Mouse (Mus musculus) cerebellum, adult 18-20 months (tissue): ENCODE data around the gene Kdm4b.

Source experiments
- DNase-seq, 2 experiments: peaks; one replicate each; pipeline ENCODE4 v3.0.0; 2021

Gene Kdm4b

DNA sequence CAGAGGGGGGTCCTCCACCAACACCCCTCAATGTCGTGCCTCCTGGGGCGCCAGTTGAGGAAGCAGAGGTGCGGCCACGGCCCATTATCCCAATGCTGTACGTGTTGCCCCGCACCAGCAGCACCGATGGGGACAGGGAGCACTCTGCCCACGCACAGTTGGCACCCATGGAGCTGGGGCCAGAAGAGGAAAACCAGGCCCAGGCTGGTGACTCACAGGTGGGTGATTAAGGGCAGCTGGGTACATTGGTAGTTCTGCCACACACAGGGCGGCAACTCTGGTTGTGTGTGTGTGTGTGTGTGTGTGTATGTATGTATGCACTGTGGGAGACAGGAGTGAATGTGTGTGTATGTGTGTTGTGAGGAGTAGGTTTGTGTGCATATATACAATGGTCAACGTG, 68.0 kb downstream of the Kdm4b start:
- DNase-seq: no peak

DNA sequence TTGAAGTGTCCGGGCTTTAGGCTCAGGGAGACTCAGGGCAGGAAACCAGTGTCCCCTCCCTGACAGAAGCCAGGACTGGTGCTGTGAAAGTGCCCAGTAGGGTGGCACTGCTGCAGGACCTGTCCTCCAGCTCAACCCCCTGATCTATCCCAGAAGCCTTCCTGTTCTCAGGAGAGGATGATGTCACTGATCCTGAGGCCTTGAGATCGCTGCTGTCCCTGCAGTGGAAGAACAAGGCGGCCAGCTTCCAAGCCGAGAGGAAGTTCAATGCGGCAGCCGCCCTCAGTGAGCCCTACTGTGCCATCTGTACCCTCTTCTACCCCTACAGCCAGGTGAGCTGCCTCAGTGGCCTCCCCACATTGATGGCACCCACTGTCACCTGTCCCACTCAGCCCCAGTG, 70.2 kb downstream of the Kdm4b start:
- DNase-seq: no peak

DNA sequence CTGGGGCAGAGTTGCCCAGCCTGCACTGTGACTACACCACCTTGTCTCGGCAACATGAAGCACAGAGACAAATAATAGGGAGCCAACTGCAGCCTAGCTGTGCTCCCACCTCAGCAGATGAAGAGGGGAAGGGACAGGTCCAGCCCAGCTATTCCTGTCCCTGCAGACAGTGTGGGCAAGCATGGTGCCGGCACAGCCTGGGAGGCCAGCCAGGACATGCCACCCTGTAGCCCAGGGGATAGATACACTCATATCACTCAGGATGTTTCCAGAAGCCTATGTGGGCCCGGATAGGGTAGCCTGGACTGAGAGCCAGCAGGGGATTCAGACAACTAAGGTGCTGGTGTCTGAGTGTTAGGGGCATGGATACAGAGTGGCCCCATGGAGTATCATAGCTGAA, 74.4 kb downstream of the Kdm4b start:
- DNase-seq: no peak

DNA sequence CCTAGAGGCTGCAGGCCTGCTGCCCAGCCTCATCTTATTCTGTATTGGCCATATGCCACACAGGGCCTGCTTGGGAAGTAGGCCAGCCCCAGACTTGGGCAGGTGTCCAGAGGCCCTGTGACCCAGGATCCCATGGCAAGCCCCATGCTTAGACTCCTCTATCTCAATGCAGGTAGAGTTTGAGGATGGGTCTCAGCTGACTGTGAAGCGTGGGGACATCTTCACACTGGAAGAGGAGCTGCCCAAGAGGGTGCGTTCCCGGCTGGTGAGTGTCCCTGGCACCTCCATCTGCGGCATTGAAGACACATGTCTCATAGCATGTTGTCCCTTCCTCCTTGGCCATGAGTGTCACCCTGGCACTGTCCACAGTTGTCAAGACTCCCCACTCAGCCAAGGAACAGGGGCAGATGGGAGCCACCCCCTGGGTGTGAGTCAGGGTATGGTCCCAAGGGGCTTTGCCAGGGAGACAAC, 75.2 kb downstream of the Kdm4b start:
- peak; percentile 58 to 78 for DNase-seq

DNA sequence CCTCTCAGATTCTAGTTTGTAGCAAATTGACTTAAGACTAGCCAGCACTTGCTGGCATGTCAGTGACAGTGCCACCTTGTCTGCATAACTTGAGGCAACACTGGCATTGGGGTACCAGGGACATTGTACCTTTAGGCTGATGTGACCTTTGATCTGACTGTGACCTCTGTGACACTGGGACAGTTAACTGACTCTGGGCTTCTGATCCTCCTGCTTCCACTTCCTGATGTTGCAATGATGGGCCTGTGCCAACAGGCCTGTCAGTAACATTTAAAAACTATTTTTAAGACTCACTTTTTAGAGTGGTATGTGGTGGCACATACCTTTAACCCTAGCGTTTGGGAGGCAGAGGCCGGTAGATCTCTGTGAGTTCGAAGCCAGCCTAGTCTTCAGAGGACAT, 79.5 kb downstream of the Kdm4b start:
- DNase-seq: no peak

DNA sequence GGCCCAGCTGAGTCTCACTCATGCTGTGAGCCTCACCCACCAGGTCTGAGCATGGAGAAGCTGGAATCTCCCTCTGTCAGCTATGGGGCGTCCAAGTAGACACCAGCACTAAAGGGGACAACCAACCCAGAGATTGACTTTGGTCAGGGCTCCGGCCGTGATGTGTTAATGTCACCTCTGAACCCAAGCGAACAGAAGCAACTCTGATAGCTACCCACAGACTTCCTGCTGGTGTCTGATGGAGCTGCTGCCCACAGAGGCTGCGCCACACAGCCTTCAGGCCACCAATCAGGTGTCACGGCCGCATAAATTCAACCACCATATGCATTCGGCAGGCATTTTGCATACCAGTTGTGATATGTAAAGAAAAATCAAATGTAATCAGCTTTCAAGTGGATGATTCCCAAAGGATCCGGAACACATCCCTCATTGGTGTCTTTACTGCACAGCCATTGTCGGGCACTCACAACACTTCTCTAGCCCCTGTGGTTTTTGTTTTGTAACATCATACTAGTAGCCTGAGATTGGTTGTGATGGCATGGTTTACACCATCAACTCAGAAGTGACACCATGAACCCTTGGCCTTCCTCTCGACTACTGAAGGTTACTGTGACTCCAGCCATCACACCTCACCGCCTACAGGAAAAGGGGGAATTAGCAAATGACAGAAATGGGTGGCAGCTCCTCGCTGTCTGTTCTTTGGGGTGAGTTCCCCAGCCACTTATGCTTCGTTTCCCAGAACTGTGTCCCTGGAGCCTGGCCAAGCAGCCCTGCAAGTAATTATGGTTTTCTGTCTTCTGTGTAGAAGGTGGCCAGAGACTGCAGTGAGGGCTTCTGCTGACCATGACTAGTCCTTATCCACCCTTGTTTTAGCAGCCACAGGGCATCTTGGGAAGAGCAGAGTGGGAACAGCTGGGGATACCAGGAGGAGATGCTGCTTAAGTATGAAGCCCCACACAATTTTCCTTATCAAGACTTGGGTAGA, 80.3 kb downstream of the Kdm4b start:
- DNase-seq: no peak

DNA sequence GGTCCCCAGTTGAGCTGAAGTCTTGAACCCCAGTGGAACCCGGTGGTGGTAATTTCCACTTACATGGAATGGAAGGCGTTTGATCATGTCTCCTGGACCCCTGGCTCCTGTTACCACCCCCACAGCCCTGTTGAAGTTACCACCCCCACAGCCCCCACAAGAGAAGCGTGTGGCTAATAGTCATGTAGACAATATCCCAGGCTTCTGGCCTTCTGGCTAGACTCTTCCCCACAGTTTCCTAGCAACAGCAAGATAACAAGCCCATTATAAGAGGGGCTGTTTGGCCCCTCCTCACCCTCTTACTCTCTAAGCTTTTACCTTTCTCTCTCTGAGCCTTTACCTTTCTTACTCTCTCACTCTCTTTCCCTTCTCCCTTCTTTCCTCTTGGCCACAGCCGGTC, 81.0 kb downstream of the Kdm4b start:
- DNase-seq: no peak

DNA sequence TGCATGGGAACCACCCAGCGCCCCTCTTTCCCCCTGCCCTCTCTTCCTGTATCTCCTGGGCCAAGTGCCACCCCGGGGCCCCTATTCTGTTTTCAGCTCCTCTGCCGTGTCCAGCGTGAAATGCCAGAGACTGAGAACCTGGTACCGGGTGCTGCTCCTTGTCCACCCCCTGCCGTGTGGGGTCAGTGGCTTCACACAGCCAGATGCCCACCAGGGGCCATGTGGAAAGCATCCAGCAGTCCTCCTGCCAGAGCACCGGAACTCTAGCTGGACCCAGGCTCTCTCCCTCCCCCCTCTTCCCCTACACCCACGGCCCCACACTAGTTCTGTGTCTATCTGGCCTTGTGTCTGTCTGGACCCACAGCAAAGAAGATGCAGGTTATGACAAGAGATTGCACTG, 81.5 kb downstream of the Kdm4b start:
- DNase-seq: no peak

DNA sequence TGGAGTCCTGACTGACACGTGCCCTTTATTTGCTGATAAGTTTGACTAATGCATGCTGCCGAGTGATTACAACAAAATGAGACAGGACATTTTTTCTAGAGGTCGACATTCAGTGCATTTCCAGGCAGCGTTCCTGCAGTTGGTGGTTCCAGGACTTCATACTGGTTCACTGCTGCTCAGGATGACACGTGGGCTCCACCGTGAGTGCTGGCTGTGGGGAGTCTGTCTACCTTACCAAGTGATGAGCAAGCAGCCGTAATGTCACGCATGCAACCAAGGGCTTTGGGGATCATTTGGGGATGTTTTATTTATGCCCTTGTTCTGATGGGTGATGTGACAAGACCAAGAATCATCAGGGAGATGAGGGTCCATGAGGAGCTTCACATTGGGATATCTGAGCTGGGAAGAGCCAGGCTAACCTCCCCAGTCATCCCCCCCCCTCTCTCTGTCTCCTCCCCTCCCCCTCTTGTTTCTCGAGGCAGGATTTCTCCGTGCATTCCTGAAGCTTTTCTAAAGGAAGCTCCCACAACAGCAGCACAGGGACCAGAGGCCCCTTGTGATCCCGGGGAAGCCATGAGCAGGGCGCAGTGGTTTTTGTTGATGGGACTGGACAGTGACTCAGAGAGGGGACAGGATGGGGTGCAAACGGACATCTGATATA, 83.2 kb downstream of the Kdm4b start:
- DNase-seq: no peak

DNA sequence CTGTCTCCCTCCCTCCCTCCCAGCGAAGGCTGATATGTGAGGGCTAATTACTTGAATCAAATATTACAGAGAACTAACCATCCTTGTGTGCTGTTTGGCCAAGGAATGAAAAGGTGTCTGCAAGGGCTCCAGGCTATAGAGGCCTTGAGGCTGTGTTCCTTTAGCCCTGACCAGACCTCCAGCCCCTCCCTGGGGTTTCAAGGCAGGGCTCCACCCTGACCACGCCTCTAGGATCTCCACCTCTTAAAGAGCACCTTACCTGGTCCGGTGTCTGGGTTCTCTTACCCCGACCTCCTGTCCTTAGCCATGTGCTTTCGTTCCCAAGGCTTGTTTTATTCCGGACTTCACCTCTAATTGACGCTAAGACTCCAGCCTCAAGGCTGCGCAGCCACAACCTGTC, 83.9 kb downstream of the Kdm4b start:
- no peak for DNase-seq

DNA sequence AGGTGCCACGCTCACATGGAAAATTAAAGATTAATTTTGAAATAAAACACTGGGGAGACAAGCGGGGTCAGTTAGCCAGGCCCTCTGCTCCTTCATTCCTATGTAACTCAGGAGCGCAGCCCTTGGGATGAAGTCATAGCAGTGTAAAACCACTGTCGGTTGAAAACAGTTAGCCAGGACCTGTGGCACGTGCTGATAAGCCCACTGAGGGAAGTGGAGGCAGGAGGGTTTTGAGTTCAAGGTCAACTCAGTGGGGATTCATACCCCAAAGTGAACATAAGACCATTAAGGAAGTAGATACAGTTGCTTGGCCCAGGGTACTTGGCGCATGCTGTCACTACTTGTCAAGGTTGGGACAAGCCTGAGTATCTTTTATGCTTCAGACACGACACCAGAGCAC, 85.6 kb downstream of the Kdm4b start:
- no peak for DNase-seq

DNA sequence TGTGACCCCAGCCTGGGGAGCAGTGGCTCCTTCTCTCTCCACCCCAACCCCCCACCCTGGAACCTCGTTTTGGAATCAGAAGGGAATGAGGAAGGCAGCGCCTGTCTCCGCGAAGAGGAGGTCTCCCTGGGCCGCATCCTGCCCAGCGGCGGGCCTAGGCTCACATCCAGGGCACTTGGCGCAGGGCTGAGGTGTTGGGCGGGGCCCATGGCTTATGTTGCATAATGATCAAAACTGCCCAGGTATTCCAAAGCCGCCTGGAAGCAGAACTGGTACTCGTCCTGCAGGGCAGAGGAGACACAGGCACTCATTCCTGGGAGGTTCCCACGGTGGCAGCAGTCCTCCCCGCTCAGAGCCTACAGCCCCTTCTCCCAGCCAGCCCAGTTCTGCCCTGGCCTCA, 87.3 kb downstream of the Kdm4b start:
- DNase-seq: peak; percentile 83

DNA sequence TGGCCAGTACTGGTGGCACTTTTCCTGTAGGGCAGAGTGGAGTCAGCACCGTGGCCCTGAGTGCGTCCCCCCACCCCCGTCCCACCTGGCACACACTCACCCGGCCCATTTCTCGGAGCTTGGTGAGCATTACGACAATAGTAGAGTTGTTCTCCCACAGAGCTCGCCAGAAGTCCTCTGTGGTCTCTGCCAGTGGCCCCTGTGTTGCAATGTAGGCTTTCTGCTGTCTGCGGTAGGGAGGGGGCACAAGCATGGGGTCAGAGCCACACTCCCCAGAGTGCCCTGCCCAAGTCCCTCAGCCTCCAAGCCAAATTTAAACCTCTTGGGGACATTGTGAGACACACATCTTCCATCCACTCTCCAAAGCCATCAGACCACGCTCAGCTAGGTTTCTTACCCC, 88.9 kb downstream of the Kdm4b start:
- DNase-seq: no peak

DNA sequence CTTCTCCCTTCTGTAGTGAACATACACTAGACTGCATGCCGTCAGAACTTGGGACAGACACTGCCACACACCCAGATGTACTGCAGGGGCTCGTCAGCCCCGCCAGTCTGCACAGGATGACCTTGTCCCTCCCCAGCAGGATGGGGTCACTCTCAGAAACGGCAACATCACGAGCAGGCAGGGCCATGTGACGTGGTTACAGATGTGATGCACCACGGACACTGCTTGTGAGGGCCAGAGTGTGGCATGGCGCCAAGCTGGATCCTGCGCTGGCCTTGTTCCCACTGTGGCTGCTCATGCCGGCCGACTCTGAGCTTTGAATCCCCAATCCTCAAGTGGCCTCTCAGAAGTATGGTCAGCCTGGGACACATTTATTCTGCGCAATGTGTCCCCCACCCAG, 92.4 kb downstream of the Kdm4b start:
- DNase-seq: no peak

DNA sequence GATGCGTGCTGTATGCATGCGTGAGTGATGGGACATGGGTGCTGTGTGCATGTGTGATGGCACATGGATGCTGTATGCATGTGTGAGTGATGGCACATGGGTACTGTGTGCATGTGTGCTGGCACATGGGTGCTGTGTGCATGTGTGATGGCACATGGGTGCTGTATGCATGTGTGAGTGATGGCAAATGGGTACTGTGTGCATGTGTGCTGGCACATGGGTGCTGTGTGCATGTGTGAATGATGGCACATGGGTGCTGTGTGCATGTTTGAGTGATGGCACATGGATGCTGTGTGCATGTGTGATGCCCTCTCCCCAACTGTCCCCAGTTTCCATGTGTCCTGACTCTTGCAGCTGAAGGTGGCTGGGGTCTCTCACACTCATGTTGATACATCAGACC, 94.2 kb downstream of the Kdm4b start:
- DNase-seq: no peak

DNA sequence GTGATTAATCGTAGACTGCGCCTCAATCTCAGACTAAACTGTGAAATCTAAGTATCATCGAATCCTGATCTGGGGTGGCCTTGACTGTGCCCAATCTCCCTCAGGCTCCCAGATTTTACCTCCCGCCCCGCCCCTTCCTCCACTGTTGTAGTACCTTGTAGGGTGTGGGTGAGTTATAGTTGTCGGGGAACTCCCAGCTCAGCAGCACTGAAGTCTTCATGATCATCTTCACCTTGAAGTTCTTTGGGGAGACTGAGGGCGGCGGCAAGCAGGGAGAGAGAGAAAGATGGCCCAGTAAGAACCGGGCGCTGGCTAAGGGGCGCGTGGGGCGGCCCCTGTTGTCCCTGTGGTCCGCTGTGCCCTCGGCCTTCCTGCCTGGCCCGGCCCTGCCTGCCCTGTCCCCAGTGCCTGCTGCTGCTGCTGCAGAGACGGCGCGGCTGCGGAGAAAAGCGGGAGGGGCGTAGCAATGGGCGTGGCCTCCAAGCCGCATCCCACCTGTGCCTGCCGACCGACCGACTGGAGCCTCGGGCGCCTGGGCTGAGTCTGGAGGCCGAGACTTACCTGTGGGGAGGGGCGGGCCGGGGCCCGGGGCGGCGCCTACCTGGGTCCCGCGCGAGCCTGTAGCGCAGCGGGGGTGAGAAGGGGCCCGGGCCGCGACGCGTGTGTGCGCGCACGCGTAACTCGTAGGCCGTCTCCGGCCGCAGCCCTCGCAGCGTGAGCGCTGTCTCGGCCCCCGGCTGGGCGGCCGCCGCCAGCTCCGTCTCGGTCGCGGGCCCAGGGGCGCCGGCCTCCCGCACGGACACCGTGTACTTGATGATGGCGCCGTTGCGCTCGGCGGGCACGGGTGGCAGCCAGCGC, 99.1 kb downstream of the Kdm4b start:
- DNase-seq: peak; percentile 56 to 60

DNA sequence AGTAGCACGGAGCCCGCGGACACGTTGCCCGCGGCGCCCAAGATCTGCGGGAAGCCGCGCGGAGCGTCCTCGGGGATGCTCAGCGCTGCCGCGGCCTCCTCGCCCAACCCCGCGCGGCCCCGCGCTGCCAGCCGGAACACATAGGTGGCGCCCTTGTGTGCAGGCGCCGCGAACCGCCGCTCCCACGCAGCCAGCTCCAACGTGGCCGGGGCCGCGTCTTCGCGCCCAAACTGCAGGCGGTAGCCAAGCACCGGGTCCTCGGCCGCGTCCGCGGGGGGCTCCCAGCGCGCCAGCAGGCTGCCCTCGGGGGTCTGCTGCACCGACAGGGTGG, 99.7 kb downstream of the Kdm4b start:
- peak; percentile 86 to 93 for DNase-seq

DNA sequence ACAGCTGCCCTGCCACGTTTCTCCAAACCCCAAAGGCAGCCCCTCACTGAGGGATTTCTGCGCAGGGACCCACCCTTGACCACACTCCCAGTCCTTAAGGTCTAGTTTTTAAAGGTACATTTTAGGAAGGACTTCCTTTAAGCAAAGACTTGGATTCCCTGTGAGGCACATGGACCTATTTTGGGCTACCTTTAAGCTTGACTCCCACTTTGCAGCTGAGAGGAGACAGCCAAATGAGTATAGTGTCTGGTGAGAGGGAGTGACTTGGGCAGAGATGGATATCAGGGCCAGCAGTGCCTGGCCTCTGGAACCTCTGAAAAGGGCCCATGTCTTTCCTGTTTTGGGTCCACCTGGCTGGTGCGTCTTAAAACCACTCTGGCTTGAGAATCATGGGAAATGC, 100.1 kb downstream of the Kdm4b start:
- DNase-seq: no peak

DNA sequence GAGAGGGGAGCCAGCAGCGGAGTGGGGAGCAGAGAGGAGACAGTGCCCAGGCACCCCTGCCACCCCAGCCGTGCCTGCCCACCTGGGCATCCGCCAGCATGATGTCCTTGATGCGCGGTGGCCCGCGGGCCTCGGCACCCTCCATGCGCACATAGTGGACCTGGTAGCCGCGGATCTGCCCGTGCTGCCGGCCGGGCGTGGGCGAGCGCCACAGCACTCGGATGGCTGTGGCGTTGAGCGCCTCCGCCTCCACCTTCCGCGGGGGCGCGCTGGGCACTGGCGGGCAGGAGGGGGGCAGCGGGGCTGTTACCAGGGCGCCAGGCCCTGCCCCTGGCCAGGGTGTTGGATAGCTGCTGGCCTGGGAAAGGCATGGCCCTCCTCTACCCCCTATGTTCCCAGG, 102.0 kb downstream of the Kdm4b start:
- DNase-seq: no peak

DNA sequence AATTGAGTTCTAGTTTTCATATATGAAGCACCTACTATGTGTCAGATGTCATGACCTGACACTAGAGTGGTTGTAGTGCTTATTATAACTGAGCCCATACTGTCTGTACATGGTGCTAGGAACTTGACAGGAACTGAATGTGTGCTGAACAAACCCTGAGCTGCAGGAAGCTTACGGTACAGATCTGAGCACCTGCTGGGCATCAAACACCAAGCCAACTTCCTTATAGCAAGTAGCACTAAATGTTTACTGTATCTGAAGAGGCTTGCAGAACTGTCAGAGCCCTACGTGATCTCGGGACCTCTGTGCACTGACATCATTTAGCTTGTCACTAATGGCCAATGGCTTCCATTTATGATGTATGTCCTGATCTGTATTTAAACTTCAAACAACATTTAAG, 105.7 kb downstream of the Kdm4b start:
- no peak for DNase-seq

DNA sequence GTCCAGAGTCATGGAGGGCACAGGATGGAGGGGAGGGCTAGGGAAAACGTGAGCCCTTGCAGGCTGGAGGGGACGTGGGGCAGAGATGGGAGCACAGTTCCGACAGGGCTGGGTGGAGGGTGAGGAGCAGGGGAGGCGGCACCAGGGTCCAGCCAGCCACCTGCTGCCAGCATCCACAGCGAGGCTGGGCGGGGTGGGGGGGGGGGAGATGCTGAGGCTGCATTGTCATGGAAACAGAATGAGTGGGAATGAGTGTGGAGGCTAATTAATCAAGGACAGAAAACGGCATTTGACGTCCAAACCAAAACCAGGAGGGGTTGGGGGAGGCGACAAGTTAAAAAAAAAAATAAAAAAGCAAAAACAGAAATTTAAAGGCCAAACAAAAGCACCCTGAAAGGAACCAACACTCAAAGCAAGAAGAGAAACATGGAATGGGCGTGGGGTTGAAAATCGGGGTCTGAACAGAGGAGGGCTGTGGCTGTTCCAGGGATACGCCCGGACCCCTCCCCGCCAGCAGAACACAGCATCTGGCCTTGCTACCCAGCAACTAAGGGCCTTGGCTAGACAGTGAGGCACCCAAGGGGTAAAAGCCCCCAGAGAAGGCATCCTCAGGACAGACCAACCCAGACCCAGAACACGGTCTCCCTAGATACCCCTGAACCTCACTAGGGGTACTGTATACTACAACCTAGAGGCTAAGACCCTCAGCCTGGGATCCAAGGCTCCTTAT, 114.0 kb downstream of the Kdm4b start:
- no peak for DNase-seq

DNA sequence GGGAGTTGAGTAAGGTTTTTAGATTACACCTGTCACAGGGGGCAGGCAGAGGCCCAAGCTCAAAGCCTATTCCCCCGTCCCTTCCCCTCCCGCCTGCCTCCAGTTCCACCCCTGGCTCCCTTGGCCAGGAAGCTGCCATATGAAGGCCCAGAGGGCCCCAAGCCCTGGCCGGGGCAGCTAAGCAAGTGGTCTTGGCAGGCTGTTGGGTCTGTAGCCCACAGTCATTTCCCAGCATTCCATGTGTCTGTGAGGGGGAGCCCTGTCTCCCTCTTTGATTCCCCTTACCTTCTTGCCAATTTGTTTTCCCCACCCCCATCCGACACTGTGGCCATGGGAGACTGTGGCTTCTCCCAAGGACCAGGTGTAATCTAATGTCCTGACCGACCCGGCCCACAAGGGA, 116.5 kb downstream of the Kdm4b start:
- DNase-seq: no peak

DNA sequence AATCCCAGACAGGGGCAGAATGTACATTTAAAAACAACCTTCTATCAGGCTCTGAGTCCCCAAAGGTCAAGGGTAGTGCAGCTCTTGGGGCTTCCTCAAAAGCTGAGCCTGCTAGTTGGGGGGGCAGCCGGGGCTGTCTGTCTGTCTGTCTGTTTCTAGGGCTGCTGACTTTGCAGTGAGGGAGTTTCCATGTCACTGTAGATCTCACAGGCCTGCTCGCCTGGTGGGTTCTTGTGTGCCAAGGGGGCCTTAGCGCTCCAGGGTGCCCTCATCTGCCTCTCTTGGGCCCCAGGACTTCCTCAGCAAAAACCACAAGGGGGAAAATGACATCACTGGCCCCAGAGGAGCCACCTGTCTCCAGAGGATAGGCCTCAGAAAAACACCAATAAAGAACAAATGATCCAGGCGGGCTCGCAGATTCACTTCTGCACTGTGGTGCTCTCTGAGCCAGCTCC, 117.5 kb downstream of the Kdm4b start:
- DNase-seq: no peak
